Mouse (Mus musculus): ENCODE data around the gene Pla2g4e. TPM values are rescaled to one million over a fixed set of nuclear protein-coding genes. Genes with fewer than 3 reads are reported as not detected.

The Pla2g4e gene
- total and polyA plus RNA-seq, 3 experiments: not detected

- Histone ChIP-seq H3K27me3 (ENCODE audit: control insufficient read depth in 1 of 2, insufficient read depth in 2 of 2, low read length in 2 of 2) (peaks cover 3 to 4% of the 10 kb centered on the region in 2 experiments; a peak in 3 of 4 replicates), H3K9me3 (replicated peaks; ENCODE audit: insufficient read depth, low read length) (no peaks in the 10 kb centered on the region), H3K9ac (ENCODE audit: control insufficient read depth, low read depth, low read length, poor library complexity, severe bottlenecking) (no peak overlapping the region), H3K27ac (ENCODE audit: control insufficient read depth, low read depth, low read length) (no peak overlapping the region), H3K4me3 (ENCODE audit: control insufficient read depth in 1 of 2, insufficient read depth in 1 of 2, low read depth in 2 of 2, low read length in 2 of 2) (no peak overlapping the region), H3K36me3 (ENCODE audit: control insufficient read depth in 1 of 2, insufficient read depth in 2 of 2, low read length in 2 of 2) (no peaks in the 10 kb centered on the region), H3K4me1 (ENCODE audit: control insufficient read depth in 1 of 2, insufficient read depth in 2 of 2, low read length in 2 of 2) (peaks cover 0 to 5% of the 10 kb centered on the region in 2 experiments; a peak in 1 of 4 replicates), H3K79me2 (ENCODE audit: control insufficient read depth, insufficient read depth, low read length, poor library complexity) (no peaks in the 10 kb centered on the region)
- no peak for TF ChIP-seq SIN3A (IDR thresholded peaks at IDR 0.05; ENCODE audit: low read length)
- TF ChIP-seq E2F4 (IDR thresholded peaks at IDR 0.05; ENCODE audit: borderline replicate concordance, low read depth, low read length): no peak
- no peak for TF ChIP-seq NRF1 (IDR thresholded peaks at IDR 0.05; ENCODE audit: insufficient read depth, low read depth, low read length, poor library complexity, severe bottlenecking)
- TF ChIP-seq RCOR1 (IDR thresholded peaks at IDR 0.05; ENCODE audit: low read depth, low read length): no peak
- no peak for TF ChIP-seq MAFK (IDR thresholded peaks at IDR 0.05; ENCODE audit: borderline replicate concordance, low read depth, low read length)
- TF ChIP-seq POLR2AphosphoS5 (IDR thresholded peaks at IDR 0.05; ENCODE audit: borderline replicate concordance, low read depth, low read length): no peak
- no peak for TF ChIP-seq ZNF384 (IDR thresholded peaks at IDR 0.05; ENCODE audit: low read depth, low read length)
- TF ChIP-seq ZKSCAN1 (IDR thresholded peaks at IDR 0.05; ENCODE audit: low read depth, low read length): no peak
- no peak for TF ChIP-seq ZMIZ1 (IDR thresholded peaks at IDR 0.05; ENCODE audit: low read depth, low read length)
- no peak for TF ChIP-seq MYC (IDR thresholded peaks at IDR 0.05; ENCODE audit: low read depth, low read length)
- no peak for TF ChIP-seq RAD21 (IDR thresholded peaks at IDR 0.05; ENCODE audit: low read depth, low read length)
- TF ChIP-seq EP300 (IDR thresholded peaks at IDR 0.05; ENCODE audit: low read depth in 1 of 2, low read length in 2 of 2): no peak
- no peak for DNase-seq (ENCODE audit: low read depth, low spot score)
Observed at GRCm38 (mm10) chr2:120264858-120265257, 19.7 kb upstream of the Pla2g4e start.

GRCm38 (mm10) chr2:120262876-120263275 is 17.7 kb upstream of the Pla2g4e start:
- no peak overlapping the region for H3K9ac ChIP-seq (ENCODE audit: control insufficient read depth, low read depth, low read length, poor library complexity, severe bottlenecking)
- H3K27me3 ChIP-seq (ENCODE audit: control insufficient read depth in 1 of 2, insufficient read depth in 2 of 2, low read length in 2 of 2): peaks cover 3 to 4% of the 10 kb centered on the region in 2 experiments; a peak in 3 of 4 replicates
- no peak overlapping the region for H3K4me3 ChIP-seq (ENCODE audit: control insufficient read depth in 1 of 2, insufficient read depth in 1 of 2, low read depth in 2 of 2, low read length in 2 of 2)
- H3K36me3 ChIP-seq (ENCODE audit: control insufficient read depth in 1 of 2, insufficient read depth in 2 of 2, low read length in 2 of 2): no peaks in the 10 kb centered on the region
- TF ChIP-seq EP300 (IDR thresholded peaks at IDR 0.05; ENCODE audit: low read depth in 1 of 2, low read length in 2 of 2) (no peak), TCF12 (IDR thresholded peaks at IDR 0.05; ENCODE audit: low read depth, low read length) (no peak), USF1 (IDR thresholded peaks at IDR 0.05; ENCODE audit: low read depth, low read length) (no peak), MYC (IDR thresholded peaks at IDR 0.05; ENCODE audit: low read depth, low read length) (no peak), NELFE (IDR thresholded peaks at IDR 0.05; ENCODE audit: low read depth, low read length) (no peak), ELF1 (IDR thresholded peaks at IDR 0.05; ENCODE audit: low read depth, low read length) (no peak), ZKSCAN1 (IDR thresholded peaks at IDR 0.05; ENCODE audit: low read depth, low read length) (no peak), NRF1 (IDR thresholded peaks at IDR 0.05; ENCODE audit: insufficient read depth, low read depth, low read length, poor library complexity, severe bottlenecking) (no peak), MAFK (IDR thresholded peaks at IDR 0.05; ENCODE audit: borderline replicate concordance, low read depth, low read length) (no peak)
- no peak overlapping the region for H3K27ac ChIP-seq (ENCODE audit: control insufficient read depth, low read depth, low read length)
- no peaks in the 10 kb centered on the region for H3K9me3 ChIP-seq (replicated peaks; ENCODE audit: insufficient read depth, low read length)
- no peaks in the 10 kb centered on the region for H3K79me2 ChIP-seq (ENCODE audit: control insufficient read depth, insufficient read depth, low read length, poor library complexity)
- DNase-seq (ENCODE audit: low read depth, low spot score): no peak
- H3K4me1 ChIP-seq (ENCODE audit: control insufficient read depth in 1 of 2, insufficient read depth in 2 of 2, low read length in 2 of 2): no peaks in the 10 kb centered on the region
